Mouse (Mus musculus): ENCODE data around the gene Thap12.

GRCm38 (mm10) chr7:98672241-98672955 is 30.5 kb upstream of the Thap12 start:
- TF ChIP-seq POLR2A (IDR thresholded peaks at IDR 0.05; ENCODE audit: insufficient read length, low read depth) (no peak), E2F4 (IDR thresholded peaks at IDR 0.05; ENCODE audit: insufficient read depth) (no peak), POLR2AphosphoS2 (IDR thresholded peaks at IDR 0.05; ENCODE audit: insufficient read length, low read depth) (no peak), USF1 (IDR thresholded peaks at IDR 0.05; ENCODE audit: low read depth) (no peak), MYOD1 (IDR thresholded peaks at IDR 0.05; ENCODE audit: control insufficient read depth in 1 of 3, insufficient read length in 2 of 3, low read depth in 2 of 3) (peak in 1 of 3 experiments; percentile 27), MAX (IDR thresholded peaks at IDR 0.05; ENCODE audit: low read depth) (no peak), MYOG (IDR thresholded peaks at IDR 0.05; ENCODE audit: control insufficient read depth in 1 of 3, insufficient read depth in 1 of 3, insufficient read length in 2 of 3, low read depth in 2 of 3) (peak in 1 of 3 experiments; percentile 8)
